Mouse (Mus musculus) testis, postnatal 14 days (tissue): ENCODE data around the gene Nwd1.

Experiments used
- DNase-seq: peaks from one replicate; pipeline ENCODE4 v3.0.0; 2021; ENCODE audit warnings: low spot score

Nwd1 gene

GRCm38 (mm10) chr8:72712569-72712968 lies 66.1 kb downstream of the Nwd1 start:
- DNase-seq: no peak

GRCm38 (mm10) chr8:72716594-72716993 lies 70.1 kb downstream of the Nwd1 start:
- DNase-seq: no peak

GRCm38 (mm10) chr8:72720541-72720940 lies 74.0 kb downstream of the Nwd1 start:
- DNase-seq: peak; percentile 81

- peak; percentile 95 for DNase-seq
These were observed 76.5 kb downstream of the Nwd1 start, which contains the start of gene Sin3b for GRCm38 (mm10) chr8:72722769-72723650. Sin3b (plus strand) TSS chr8:72723285.

- peak; percentile 48 for DNase-seq
These were observed 77.1 kb downstream of the Nwd1 start for GRCm38 (mm10) chr8:72723651-72724001.

- DNase-seq: no peak
These were observed 82.1 kb downstream of the Nwd1 start for GRCm38 (mm10) chr8:72728636-72729035.

- DNase-seq: no peak
These were observed 88.5 kb downstream of the Nwd1 start for GRCm38 (mm10) chr8:72735001-72735400.

- no peak for DNase-seq
These were observed 90.4 kb downstream of the Nwd1 start for GRCm38 (mm10) chr8:72736868-72737267.

GRCm38 (mm10) chr8:72746061-72746460 lies 99.5 kb downstream of the Nwd1 start:
- DNase-seq: no peak

GRCm38 (mm10) chr8:72749846-72750245 lies 103.3 kb downstream of the Nwd1 start:
- no peak for DNase-seq

- DNase-seq: no peak
These were observed 103.8 kb downstream of the Nwd1 start for GRCm38 (mm10) chr8:72750266-72750665.

- DNase-seq: no peak
These were observed 104.6 kb downstream of the Nwd1 start for GRCm38 (mm10) chr8:72751126-72751525.

- DNase-seq: no peak
These were observed 105.8 kb downstream of the Nwd1 start for GRCm38 (mm10) chr8:72752289-72752688.

- DNase-seq: peak; percentile 3
These were observed 106.7 kb downstream of the Nwd1 start for GRCm38 (mm10) chr8:72753165-72753564.

GRCm38 (mm10) chr8:72753781-72754180 lies 107.3 kb downstream of the Nwd1 start:
- DNase-seq: peak; percentile 2

- peak; percentile 2 for DNase-seq
These were observed 109.5 kb downstream of the Nwd1 start for GRCm38 (mm10) chr8:72756031-72756430.

- no peak for DNase-seq
These were observed 110.4 kb downstream of the Nwd1 start for GRCm38 (mm10) chr8:72756771-72757390.

- no peak for DNase-seq
These were observed 111.1 kb downstream of the Nwd1 start for GRCm38 (mm10) chr8:72757426-72758195.

- no peak for DNase-seq
These were observed 111.8 kb downstream of the Nwd1 start for GRCm38 (mm10) chr8:72758310-72758709.

- DNase-seq: no peak
These were observed 113.7 kb downstream of the Nwd1 start for GRCm38 (mm10) chr8:72760216-72760615.

GRCm38 (mm10) chr8:72761322-72762051 lies 115.0 kb downstream of the Nwd1 start, which contains the start of gene F2rl3:
F2rl3 (plus strand) TSS chr8:72761880.
- DNase-seq: no peak

GRCm38 (mm10) chr8:72762306-72762705 lies 115.8 kb downstream of the Nwd1 start:
- DNase-seq: no peak
